Mouse (Mus musculus) adrenal gland, adult (tissue): ENCODE results near the gene Tmem38a.

Source experiments
- DNase-seq, 2 experiments: peaks; one replicate each; pipeline ENCODE4 v3.0.0; 2022 to 2023; ENCODE audit warnings: low spot score in 1 of 2; ENCODE audit not compliant: inconsistent age in 2 of 2

The Tmem38a gene

DNA sequence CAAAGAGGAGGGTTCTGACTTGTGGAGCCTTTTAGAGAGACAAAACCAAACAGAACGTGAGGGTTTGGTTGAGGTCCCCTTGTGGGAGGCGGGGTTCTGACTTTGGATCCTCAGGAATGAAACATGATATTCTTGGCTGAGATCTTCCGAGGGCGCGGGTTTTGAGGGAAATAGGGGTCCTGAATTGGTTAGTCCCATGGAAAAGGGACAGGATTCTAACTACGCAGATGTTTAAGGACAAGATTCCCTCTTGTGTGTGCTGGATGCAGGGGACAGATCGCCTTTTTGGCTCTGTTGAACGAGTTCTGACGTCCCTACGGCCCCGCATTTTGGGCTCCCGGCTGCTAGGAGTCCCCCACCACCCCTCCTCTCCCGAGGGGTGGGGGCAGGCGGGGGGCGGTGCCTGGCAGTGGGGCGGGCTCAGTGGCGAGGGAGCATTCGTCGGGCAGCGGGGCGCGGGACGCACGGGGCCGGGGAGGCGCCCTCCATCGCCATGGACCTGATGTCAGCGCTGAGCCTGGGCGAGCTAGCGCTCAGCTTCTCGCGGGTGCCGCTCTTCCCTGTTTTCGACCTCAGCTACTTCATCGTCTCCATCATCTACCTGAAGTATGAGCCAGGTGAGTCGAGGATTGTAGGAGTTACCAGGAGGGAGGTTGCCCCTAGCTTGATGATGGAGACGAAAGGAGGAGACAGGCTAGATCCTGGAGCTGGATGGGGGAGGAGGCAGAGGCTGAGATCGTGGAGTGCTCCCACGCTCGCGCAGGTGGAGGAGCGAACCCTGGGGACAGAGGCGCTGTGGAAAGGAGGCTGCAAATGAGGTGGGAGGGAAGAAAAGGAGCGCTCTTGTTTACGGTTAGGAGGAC is at the start of gene Tmem38a:
Tmem38a (plus strand) TSS at position 445 of the 863 bp plus-strand sequence.
- peak; percentile 86 to 93 for DNase-seq

DNA sequence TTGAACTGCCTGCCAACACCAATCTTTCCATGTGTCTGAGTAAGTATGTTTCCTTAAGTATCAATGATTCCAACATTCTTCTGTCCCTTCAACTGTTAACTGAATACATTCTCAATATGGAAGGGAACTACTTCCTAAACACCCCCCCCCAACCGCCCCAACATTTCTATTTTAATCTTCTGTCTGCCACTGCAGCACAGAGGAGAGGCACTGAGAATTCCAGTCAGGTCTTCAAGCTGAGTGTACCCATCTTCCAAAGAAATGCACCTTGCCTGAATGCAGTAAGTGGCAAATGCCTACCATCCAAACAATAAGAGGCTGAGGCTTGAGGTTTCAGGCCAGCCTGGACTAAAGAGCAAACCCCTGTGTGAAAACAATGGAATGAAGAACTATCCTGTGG is 39.8 kb upstream of the Tmem38a start:
- no peak for DNase-seq

DNA sequence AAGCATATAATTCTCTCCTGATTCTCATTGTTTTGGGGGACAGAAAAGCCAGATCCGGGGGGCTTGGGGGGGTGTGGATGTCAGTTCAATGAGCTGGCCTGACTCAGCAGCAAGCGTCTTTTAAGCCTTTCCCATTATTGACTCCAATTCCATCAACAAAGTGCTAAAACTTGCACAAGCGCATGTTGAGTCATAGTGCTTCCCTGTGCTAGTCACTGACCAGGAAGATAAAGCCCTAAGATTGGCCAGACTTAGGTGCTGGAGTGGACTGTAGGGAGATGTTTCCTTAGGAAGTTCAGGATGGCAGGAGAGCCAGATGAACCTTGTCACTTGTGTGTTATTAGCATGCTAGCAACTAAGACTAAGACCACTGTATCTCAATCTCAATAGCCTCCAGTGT is 37.0 kb upstream of the Tmem38a start:
- peak in 1 of 2 experiments; percentile 51 for DNase-seq

DNA sequence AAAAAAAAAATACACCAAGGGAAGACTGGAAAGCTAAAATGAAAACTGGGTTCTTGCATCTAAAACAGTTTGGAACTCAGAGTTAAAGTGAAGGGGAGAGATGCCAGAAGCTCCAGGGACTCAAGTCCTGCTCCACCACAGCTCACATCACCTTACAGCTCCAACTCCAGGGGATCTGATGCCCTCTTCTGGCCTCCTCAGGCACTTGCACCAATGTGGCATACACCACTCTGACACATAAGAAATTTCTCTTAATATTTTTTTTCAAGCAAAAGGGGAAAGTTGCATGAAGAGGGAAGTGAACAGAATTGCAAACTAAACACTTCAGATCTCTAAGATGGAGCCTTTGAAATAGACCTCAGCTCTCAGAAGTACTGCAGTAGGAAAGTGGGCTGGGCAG is 32.6 kb upstream of the Tmem38a start:
- DNase-seq = no peak

DNA sequence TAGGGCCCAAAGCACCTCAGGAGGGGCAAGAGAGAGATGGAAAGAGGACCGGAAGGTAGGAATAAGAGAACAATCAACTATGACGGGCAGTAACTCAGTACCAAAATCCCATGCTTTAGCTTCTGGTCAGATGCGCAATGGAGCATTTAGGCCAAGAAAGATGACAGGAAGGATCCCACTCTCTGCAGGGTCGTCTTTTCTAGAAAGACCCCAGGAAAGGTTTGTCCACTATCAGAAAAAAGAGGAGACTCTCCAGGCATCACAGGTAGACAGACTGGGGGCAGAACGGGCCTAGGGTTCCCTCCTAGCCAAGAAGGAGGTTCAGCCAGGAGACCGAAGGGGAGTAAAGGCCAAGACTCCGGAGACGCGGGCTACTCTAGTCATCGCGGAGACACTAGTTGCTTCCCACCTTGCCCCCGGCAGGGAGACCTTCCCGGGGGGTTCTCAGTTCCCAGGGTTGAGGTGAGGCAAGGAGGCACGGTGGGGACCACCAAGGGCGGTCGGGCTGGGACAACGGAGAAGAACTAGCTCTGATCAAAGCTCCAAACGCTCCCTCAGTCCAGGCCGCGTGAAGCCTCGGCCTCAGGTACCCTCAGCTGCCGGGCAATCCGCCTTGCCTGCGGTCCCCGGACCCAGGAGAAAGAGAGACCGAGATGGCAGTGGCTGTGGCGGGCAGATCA is 24.6 kb upstream of the Tmem38a start:
- DNase-seq = peak in 1 of 2 experiments; percentile 78

DNA sequence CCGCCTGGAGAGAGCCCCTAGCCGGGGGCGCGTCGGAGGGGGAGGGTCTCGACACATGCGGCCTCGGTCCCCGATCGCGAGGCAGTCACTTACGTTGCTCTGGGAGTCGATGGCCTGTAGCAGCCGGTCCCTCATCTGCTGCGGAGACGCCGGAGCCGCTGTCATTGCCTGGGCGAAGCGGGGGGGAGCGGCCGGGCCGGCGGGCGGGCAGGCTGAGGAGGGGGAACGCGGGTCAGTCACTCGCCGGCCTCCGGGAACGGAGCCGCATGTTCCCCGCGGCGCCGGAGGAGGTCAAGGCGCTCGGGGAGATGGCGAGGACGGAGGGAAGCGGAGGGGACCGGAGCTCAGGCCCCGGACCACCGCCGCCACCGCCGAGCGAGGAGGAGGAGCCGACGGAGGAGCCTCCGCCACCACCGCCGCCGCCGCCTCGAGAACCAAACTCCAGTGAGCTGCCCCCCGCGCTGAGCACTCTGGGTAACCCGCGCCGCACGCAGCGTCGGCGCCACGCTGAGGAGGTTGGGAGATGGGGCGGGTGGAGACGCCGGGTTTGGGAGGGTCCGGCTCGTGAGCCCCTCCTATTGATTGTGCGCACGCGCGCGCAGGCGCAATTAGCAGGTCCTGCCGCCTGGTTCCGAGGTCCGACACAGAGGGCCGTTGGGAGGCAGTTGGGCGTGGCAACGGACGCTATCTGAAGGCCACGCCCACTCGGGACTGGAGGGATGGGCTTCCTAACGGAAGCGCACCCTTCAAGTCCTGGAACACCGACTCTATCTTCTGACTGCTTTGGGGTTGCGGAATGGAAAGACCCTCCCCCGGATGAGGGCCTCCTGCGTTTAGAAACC is 23.8 kb upstream of the Tmem38a start, which contains the start of gene Med26:
Med26 (minus strand) TSS at position 469 of the 842 bp plus-strand sequence.
- peak; percentile 99 for DNase-seq

DNA sequence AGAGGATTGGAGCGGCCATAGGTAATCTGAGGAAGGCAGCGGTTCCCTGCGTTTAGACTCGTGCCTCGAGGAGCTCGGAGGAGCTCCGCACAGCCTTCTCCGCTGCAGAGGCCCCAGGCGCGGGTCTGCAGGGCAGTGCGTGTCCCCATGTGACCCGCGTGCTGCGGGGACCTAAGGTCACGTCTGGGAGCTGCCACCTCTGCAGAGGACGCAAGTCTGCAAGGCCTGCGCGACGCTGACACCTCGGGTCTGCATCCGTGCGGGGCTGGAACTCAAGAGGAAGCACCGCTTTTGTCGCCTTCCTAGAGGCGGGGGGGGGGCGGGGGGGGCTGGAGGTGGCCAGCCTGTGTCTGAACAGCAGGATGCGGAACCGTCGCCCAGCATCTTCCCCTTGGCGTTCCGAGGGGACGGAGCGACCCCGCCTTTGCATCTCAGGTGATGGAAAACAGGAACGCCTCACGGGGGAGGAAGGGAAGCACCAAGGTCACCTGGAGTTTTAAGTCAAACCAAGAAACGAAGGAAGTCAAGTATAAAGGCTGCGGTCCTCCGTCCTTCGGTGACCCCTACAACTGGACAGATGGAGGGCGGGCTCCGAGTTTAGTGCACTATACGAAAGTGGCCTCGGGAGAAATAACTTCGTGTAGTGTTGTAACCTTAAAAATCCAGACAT is 23.1 kb upstream of the Tmem38a start:
- DNase-seq = no peak

DNA sequence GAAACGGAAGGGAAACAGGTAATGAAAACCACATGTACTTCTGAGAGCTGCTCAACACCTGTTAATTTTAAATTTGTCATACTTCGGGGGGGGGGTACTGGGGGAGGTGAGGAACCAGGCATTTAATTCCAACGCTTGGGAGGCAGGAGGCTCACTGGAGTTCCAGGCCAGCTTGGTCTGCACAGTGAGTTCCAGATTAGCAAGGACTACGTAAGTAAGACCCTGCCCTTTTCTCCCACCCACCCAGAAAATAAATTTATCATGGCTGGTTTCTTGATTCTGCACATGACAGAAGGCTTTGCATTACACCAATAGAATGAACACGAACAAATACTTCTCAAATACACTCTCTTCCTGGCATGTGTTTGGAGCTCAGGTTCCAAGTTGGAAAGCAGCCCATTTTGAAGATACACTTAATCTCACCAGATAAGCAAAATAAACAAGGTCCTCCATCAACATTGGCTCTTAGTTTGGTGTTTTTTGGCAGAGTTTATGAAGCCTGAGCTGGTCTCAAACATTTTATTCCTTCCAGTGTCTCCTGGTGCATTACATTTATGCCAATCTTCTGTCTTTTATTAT is 22.5 kb upstream of the Tmem38a start:
- DNase-seq = peak in 1 of 2 experiments; percentile 72

DNA sequence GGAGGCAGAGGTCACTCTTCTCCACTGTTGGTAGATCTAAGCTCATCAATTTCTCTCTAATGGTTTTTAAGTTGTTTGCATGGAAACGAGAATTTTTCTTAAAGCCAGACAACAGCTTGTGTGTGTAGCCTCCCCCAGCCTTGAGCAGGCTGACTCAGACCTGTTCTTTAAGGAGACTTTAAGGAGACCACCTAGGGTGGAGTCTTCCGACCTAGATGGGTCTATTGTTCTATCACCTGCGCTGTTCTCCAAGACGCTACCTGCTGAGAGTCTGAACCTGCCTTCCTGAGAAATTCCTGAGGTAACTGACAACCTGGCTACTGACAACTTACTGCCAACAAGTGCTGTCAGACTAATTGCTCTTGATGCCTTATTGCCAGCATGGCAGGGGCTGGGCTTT is 16.1 kb upstream of the Tmem38a start:
- DNase-seq = no peak

DNA sequence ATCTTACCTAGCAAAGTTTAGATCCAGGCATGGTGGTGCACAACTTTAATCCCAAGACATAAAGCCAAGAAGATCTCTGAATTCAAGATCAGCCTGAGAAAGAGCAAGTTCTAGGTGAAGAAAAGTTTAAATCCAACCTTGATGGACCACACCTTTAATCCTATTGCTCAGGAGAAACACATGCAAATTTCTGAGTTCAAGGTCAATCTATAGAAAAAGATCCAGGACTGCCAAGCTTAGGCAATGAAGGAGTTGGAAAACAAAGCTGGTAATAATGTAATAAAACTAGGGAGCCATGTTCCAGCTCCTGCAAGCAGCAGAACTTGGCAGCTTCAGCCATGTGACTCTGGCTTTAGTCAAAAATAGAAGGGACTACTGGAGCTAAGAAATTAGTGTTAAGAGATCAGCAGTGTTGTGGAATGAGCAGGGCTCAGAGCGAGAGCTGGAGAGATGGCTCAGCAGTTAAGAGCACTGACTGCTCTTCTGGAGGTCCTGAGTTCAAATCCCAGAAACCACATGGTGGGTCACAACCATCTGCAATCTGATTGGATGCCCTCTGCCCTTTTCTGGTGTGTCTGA is 10.7 kb upstream of the Tmem38a start:
- DNase-seq = no peak

DNA sequence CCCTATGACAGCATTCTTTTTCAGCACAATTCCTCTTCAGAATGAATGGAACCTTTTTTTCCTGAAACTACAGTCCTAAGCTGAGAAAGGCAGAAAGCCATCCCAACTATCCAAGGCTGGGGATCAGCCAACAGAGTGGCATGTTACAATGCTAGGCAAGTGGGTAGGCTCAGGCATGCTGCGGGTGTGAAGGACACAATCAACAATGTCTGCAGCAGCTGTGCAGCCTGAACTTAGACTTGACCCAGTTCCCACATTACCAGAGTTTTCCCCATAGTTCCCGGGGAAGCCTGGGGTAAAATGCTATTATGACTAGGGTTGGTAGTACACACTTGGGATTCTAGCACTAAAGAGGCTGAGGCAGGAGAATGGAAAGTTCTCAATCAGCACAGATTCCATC is 5.9 kb upstream of the Tmem38a start:
- DNase-seq = no peak

DNA sequence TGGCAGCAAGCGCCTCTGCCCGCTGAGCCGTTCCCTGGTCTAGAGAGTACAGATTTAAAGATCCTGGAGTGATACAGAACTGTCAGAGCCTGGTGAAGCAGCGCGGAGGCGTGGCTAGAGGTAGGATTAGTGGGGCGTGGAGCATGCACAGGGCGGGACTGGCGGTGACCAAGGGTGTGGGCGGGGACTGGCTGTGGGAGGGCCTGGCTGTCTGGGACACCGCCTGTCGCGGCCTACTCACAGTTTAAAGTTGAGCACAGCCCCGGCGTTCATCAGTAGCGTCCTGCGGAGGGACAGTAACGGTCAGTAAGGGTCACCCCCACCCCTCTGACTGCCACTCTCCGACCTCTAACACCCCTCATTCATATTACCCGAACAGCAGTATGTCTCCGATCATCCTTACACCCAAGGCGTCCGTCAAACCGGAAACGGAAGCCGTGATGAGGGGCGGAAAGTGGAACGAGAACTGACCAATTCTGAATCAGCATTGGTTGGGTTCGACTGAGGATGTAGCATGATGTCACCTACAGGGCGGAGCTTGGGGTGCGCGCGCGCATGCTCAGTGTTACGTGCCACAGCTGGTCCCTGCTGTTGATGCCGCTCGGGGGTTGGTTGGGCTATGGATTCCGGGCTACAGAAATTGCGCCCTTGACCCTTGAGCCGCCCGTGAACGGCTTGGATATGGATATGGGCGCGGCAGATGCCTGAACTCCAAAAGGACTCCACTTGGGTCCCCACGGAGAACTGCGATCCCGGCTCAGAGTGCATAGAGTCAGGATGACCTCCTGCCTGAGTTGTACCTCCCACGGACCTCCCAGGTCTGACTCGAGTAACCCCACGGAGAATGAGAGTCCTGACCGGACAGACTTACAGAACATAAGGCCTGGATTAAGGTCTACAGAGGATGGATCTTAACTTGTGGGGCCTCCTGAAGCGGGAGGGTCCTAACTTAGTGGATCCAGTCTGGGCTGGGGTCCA is 933 bp upstream of the Tmem38a start, which contains the start of gene Smim7:
Smim7 (minus strand) TSS at position 456 of the 978 bp plus-strand sequence.
- peak; percentile 99 to 100 for DNase-seq

DNA sequence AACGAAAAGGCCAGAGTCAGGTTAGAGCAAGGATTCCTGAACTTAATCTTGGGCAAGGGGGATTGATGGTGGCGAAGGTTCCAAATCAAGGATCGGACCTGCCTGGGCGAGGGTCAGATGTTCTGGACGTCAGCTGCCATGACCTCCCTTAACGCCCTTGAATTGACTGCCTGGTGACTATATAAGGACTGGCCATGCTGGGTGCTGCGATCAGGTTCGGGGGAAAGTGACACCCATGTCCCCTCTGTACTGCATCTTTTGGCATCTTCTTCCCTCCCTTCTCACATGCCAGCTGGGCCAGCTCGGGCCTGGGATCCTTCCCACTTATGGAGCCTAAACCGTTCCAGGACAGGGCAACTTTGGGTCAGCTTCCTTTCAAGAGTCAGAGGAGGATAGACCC is 652 bp downstream of the Tmem38a start:
- DNase-seq = peak in 1 of 2 experiments; percentile 24

DNA sequence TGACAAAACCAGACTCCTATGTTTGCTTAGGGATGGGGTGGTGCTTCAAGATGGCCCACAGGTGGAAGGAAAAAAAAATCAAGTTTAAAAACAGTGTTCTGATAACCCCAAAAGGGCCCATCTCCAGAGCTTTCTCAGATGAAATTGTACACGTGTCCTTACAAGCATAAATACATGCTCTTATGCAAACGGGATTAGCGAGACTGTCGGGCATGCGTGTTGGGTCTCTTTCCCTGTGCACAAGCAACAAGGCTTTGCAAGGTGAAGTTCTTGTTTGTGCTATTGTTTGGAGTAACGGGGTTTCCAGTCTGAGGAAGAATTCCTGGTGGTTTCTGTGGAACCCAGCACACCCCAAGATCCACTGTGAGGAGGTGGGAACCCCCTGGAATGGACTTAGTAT is 1.6 kb downstream of the Tmem38a start:
- DNase-seq = no peak

DNA sequence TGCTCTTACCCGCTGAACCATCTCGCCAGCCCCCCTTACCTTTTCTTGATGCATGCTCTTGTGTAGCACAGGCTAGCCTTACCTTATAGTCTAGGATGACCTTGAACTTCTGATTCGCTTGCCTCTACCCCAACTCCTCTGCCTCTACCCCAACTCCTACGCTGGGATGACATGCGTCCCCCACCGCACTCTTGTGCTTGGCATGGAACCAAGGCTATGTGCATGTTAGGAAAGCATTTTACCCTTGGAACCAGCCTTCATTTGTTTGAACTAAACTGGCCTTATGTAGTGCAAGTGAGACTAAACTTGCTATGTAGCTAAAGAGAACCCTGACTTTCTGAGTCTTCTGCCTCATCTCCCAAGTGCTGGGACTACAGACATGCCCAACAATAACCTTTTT is 4.1 kb downstream of the Tmem38a start:
- peak in 1 of 2 experiments; percentile 53 for DNase-seq

DNA sequence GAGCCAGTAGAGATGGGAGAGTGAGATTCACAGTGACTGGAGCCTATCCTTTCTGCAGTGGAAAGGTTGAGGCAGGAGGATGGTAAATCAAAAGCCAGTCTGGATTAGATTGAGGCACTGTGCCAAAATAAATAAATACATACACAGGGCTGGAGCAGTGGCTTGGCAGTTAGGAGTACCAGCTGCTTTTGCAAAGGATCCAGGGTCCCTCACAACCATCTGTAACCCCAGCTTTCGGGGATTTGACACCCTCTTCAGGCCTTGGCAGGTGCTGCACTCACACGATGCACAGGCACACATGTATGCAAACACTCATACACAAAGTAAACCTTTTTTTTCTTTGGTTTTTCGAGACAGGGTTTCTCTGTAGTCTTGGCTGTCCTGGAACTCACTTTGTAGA is 5.4 kb downstream of the Tmem38a start:
- DNase-seq = no peak

DNA sequence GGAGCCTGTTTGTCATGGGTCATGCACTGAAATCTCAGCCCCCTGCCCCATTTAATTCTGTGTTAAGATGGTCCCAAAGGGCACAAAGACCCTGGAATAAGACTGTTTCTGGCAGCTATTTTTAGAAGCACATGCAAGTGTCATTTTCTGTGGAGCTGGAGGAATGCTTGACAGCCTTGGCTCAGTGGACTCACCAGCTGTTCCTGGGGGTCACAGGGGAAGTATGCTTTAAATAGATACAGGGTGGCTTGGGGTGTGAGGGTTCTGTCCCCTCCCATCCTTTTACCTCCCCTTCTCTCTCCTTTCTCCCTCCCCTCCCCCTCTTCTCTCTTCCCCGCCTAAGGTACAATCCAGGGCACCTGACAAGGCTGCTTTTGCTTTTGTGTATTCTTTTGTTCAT is 6.1 kb downstream of the Tmem38a start:
- DNase-seq = no peak

DNA sequence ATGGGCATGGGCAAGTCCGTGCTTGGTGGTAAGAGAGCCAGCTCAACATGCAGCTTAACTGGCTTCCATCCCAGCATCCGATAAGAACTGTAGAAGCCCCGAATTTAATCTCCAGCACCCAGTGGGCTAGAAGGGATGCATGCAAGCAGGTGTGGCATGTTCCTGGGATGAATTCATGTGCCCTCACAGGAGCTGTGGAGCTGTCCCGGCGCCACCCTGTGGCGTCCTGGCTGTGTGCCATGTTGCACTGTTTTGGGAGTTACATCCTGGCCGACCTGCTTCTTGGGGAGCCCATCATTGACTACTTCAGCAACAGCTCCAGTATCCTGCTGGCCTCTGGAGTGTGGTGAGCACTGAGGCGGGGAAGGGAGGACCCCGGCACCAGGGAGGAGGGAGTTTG is 7.5 kb downstream of the Tmem38a start:
- no peak for DNase-seq
